Mouse (Mus musculus) liver, embryonic 14.5 days (tissue): ENCODE measurements around the gene Gm867.

ENCODE experiments used
- CTCF ChIP-seq: IDR thresholded peaks from 2 replicates; pipeline ENCODE4 v1.5.1; 2016; ENCODE audit warnings: antibody characterized with exemption, low read depth, control low read depth
- EP300 ChIP-seq: IDR thresholded peaks from 2 replicates; pipeline ENCODE4 v1.6.1; 2016; ENCODE audit warnings: antibody characterized with exemption, low read depth

DNA sequence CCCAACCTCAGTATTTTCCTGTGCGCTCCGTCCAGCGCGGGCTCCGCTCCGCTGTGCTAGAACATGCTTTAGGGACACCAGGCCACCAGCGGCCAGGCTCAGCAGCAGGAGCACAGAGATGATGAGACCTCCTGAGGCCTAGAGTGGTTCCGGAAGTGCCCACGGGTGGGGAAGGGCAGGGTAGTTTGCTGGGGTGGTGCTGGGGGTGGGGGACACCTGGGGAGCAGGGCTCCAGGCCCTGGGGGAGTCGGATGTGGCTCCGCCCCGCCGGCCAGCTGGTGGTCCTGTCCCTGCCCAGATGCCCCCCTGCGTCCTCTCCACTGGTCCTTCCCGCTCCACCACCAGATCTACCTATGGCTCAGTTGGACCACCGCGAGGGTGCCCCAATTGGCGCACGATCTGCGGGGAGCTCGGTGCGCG lies 10.3 kb upstream of the Gm867 start:
- TF ChIP-seq CTCF (no peak), EP300 (no peak)
